Mouse (Mus musculus): ENCODE data around the gene Exoc3l. TPM values are rescaled to one million over a fixed set of nuclear protein-coding genes. Genes with fewer than 3 reads are reported as not detected.
A peak's percentile ranks its signal among the peaks of the same experiment; 100 is the strongest.

Exoc3l gene
- total RNA-seq (2021) = 1 to 10 TPM in 1 of 2 experiments, under 1 TPM in 1; 0.79 to 1.8 TPM

- intact Hi-C loops (cut with DNase I) = loop anchor here (5.0 kb wide), 1 partner anchor 654 kb away; the partner anchor contains the start of gene Ciao2b
These were observed at the start of gene Exoc3l for GRCm38 (mm10) chr8:105295895-105296573. Exoc3l (minus strand) TSS chr8:105296101.

GRCm38 (mm10) chr8:105345061-105345975 lies 49.4 kb upstream of the Exoc3l start:
- intact Hi-C loops (cut with DNase I) = no loop called here
- no peak for DNase-seq (ENCODE audit: low spot score in 2 of 2)

More at GRCm38 (mm10) chr8:105295895-105296573, at the start of gene Exoc3l:
- no peak for DNase-seq (ENCODE audit: low spot score in 2 of 2)

DNA sequence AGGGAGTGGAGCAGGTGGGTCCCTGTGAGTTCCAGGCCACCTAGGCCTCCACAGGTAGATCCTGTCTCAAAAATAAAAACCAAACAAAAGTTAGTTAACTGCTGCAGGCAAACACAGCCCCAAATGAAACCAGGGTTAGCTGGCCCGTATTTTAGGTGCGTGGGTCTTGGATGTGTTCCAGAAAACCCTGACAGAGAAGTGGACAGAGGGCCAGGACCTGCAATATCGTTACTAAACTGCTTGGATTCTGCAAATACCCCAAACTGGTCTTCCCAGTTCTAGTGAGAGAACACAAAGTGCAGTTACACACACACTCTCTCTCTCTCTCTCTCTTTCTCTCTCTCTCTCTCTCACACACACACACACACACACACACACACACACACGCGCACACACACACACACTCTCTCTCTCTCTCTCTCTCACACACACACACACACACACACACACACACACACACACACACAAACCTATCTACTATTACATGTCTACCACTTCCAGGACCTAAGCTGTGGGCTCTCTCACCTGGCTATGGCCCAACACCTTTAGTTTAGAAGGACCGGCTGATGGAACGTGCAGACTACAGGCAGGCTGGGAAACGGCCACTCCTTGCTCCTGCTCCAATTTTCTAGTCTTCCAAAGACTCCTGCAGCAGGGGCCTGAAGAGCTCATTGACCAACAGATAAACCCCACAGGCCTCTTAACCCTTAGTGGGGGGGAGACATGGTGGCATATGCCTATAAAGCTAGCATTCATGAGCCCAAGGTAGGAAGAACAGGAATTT lies 48.1 kb upstream of the Exoc3l start:
- intact Hi-C loops (cut with DNase I) = no loop called here
- no peak for DNase-seq (ENCODE audit: low spot score in 2 of 2)

DNA sequence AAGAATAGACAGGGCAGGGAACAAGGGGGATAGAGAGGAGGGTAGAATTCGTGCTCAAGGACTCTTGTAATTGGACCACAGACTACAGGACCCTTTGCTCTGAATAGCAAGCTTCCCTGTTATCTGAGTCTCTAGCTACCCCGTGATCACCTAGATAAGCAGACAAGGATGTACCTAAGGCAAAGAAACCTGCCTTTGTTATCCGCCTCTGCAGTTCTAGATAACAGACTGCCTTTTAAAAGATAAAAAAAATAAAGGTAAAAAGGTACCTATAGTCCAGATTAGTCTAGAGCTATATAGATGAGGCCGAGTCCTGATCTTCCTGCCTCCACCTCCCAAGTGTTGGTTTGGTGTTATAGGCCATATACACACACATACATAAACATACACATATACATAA lies 46.9 kb upstream of the Exoc3l start:
- intact Hi-C loops (cut with DNase I) = no loop called here
- no peak for DNase-seq (ENCODE audit: low spot score in 2 of 2)

DNA sequence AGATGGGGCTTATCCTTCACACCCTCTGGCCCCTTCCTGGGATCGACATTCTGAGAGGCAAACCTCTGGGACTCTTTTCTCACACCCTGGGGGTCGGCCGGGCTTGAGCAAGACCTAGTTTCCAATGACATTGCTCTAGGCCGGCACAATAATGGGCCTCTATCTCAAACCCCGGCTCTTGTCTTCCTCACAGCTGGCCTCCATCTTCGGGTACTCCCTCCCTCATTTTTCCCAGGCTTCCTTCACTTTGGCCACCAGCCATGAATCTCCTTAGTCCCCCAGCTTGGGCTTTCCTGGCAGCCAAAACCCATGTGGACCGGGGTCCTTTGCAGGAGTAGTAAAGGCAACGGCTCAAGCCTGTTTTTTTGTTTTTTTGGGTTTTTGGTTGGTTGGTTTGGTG lies 45.5 kb upstream of the Exoc3l start:
- DNase-seq (ENCODE audit: low spot score in 2 of 2) = no peak
- intact Hi-C loops (cut with DNase I) = no loop called here

- no peak for DNase-seq (ENCODE audit: low spot score in 2 of 2)
- intact Hi-C loops (cut with DNase I) = no loop called here
These were observed 44.2 kb upstream of the Exoc3l start for GRCm38 (mm10) chr8:105339886-105340635.

GRCm38 (mm10) chr8:105338992-105339391 lies 43.1 kb upstream of the Exoc3l start:
- DNase-seq (ENCODE audit: low spot score in 2 of 2) = no peak
- intact Hi-C loops (cut with DNase I) = no loop called here

GRCm38 (mm10) chr8:105336373-105337130 lies 40.7 kb upstream of the Exoc3l start:
- intact Hi-C loops (cut with DNase I) = no loop called here
- no peak for DNase-seq (ENCODE audit: low spot score in 2 of 2)

DNA sequence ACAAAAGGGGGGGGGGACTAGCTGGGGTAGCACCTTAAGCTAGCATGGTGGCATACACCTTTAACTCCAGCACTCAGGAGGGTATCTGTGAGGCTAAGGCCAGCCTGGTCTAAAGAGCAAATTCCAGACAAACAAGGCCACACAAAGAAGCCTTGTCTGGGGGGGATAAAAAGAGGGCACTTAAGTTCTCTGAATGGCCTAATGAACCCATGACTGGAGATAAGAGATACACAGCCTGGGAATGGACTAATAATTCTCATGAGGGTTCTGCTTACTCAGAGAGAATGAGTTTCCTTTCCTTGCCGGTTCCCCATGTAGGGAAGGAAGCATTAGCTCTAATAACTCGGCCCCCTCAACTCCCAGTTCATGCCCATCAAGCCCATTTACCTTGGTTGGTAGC lies 36.6 kb upstream of the Exoc3l start:
- no peak for DNase-seq (ENCODE audit: low spot score in 2 of 2)
- intact Hi-C loops (cut with DNase I) = no loop called here

- DNase-seq (ENCODE audit: low spot score in 2 of 2) = no peak
- intact Hi-C loops (cut with DNase I) = no loop called here
These were observed 36.0 kb upstream of the Exoc3l start for GRCm38 (mm10) chr8:105331931-105332330.

DNA sequence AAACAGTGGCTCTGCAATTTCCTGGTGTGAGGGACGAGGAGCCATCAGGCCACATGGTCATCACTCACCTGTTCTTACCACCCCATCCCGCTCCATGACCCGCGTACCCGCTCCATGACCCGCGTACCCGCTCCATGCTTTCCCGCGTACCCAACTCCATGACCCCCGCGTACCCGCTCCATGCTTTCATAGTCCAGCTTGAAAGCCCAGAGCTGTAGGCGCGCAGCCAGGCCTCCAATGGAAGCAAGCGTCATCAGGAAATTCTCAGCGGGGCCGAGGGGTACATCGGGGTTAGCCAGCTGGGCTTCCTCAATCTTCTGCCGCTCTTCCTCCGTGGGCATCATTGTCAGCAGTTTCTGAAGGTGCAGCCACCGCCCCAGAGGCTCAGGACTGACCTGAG lies 35.6 kb upstream of the Exoc3l start:
- no peak for DNase-seq (ENCODE audit: low spot score in 2 of 2)

DNA sequence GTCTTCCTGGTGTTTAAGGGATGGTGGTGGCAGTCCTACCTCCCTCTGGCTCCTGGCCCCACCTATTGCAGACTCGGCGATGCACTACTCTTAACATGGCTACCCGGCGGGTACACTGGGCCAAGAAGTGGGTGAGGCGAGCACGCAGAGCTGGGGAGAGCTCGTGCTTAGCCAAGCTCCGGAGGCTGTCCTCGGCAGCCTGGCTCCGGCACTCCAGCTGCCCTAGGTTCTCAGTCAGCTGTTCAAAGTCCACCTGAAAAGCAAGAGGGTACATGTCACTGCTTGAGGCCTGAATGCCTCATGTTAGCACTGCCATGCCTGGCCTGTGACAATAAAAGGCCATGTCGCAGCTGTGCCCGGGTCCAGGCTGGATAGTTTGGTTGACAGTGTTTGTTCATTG lies 34.4 kb upstream of the Exoc3l start:
- no peak for DNase-seq (ENCODE audit: low spot score in 2 of 2)
- intact Hi-C loops (cut with DNase I) = no loop called here

More for the DNA sequence above, 35.6 kb upstream of the Exoc3l start:
- intact Hi-C loops (cut with DNase I) = no loop called here

- intact Hi-C loops (cut with DNase I) = no loop called here
- no peak for DNase-seq (ENCODE audit: low spot score in 2 of 2)
These were observed 31.1 kb upstream of the Exoc3l start for GRCm38 (mm10) chr8:105326968-105327367.

- peak; percentile 95 to 96 for DNase-seq (ENCODE audit: low spot score in 2 of 2)
- intact Hi-C loops (cut with DNase I) = no loop called here
These were observed 30.3 kb upstream of the Exoc3l start, which contains the start of the genes Lrrc29 and Tmem208 for GRCm38 (mm10) chr8:105326141-105326672. Lrrc29 (minus strand) TSS chr8:105326278. Tmem208 (plus strand) TSS chr8:105326354.

GRCm38 (mm10) chr8:105325641-105326093 lies 29.8 kb upstream of the Exoc3l start:
- DNase-seq (ENCODE audit: low spot score in 2 of 2) = no peak
- intact Hi-C loops (cut with DNase I) = no loop called here

GRCm38 (mm10) chr8:105323183-105323582 lies 27.3 kb upstream of the Exoc3l start:
- intact Hi-C loops (cut with DNase I) = no loop called here
- no peak for DNase-seq (ENCODE audit: low spot score in 2 of 2)

DNA sequence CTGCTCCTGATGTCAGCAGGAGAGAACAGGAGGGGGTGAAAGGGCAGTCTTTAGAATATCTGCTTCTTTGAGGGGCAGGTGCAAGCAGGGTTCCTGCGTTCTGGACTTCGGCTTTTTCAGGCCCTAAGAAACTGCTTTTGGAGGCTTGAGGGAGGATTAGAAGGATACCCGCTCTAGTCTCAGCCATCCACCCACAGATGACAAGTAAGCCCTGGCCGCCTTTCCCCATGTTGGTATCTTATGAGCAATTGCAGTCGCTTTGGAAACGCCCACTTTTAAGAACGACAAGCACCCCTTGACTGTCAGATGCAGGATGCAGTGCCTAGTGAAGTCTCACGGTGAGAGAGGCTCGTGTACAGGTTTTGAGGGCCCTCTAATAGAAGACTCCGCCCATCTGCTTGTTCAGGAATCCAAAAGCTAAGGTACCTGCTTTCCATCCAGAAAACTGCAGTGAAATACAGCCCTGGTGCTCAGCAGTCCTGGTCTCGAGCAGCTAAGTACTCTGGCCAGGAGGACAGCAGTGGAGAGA lies 22.8 kb upstream of the Exoc3l start:
- intact Hi-C loops (cut with DNase I) = no loop called here
- DNase-seq (ENCODE audit: low spot score in 2 of 2) = no peak

DNA sequence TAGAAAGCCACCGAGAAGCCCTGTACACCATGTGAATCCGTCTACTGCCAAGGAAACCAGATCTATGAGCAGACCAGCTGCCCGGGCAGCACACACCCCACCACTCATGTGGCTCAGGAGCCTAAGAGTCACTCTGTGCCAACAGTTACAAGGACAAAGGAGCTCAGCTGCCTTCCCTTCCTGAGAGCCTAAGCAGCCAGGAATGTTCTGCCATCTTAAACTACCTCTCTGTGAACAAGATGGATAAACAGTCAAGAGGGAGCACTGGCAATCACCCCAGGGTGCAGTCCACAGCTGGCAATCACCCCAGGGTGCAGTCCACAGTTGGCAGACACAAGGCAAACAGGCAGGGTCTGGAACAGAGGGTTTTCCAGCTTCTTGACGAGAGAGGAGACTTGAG lies 22.0 kb upstream of the Exoc3l start:
- intact Hi-C loops (cut with DNase I) = no loop called here
- no peak for DNase-seq (ENCODE audit: low spot score in 2 of 2)
